Mouse (Mus musculus) heart, embryonic 12.5 days (tissue): ENCODE data around the gene Tanc2. TPM values are rescaled to one million over a fixed set of nuclear protein-coding genes. Genes with fewer than 3 reads are reported as not detected.

Experiments
- ATAC-seq: fragments of 200-750 bp; cut with Nextera tagmentation; 2 replicates; pipeline ENCODE4 v1.8.0; 2017; ENCODE audit warnings: moderate TSS enrichment, moderate library complexity; ENCODE audit not compliant: insufficient number of reproducible peaks, low FRiP score
- H3K27ac ChIP-seq: fragments of 300-500 bp; sonication (generic); 2 replicates; pipeline ENCODE4 v1.5.1; 2016; ENCODE audit warnings: mild to moderate bottlenecking, moderate library complexity; ENCODE audit not compliant: poor library complexity, severe bottlenecking
- H3K27me3 ChIP-seq: fragments of 300-500 bp; sonication (generic); replicated peaks from 2 replicates; pipeline ENCODE4 v1.6.1; 2016; ENCODE audit warnings: mild to moderate bottlenecking, moderate library complexity
- H3K36me3 ChIP-seq: fragments of 300-500 bp; sonication (generic); 2 replicates; pipeline ENCODE4 v1.6.1; 2016; ENCODE audit warnings: mild to moderate bottlenecking, moderate library complexity
- H3K4me1 ChIP-seq: fragments of 300-500 bp; sonication (generic); replicated peaks from 2 replicates; pipeline ENCODE4 v1.6.1; 2016; ENCODE audit warnings: mild to moderate bottlenecking
- H3K4me2 ChIP-seq: fragments of 300-500 bp; sonication (generic); 2 replicates; pipeline ENCODE4 v1.6.1; 2016; ENCODE audit warnings: mild to moderate bottlenecking, moderate library complexity
- H3K4me3 ChIP-seq: fragments of 300-500 bp; sonication (generic); 2 replicates; pipeline ENCODE4 v1.5.1; 2016; ENCODE audit warnings: mild to moderate bottlenecking
- H3K9ac ChIP-seq: fragments of 300-500 bp; sonication (generic); 2 replicates; pipeline ENCODE4 v1.6.1; 2016; ENCODE audit warnings: mild to moderate bottlenecking, moderate library complexity
- H3K9me3 ChIP-seq: fragments of 300-500 bp; sonication (generic); replicated peaks from 2 replicates; pipeline ENCODE4 v1.6.1; 2016; ENCODE audit warnings: mild to moderate bottlenecking, moderate library complexity
- WGBS: fragments of 180-500 bp; shearing (Covaris S2); methylation state at CpG from one replicate; pipeline ENCODE4 v1.1.7; 2016; 5-methylcytosine and 5-hydroxymethylcytosine counted together
- microRNA-seq: library from miRNA; unstranded; fragments of <30 nt; microRNA quantifications from one replicate; pipeline ENCODE4, GENCODE M21; 2017
- polyA plus RNA-seq: library from polyadenylated mRNA; unstranded; fragments of >200 nt; fragmentation: Nextera tagmentation; extraction: Ambion mirVana; gene quantifications from 2 replicates; pipeline ENCODE4 v1.2.1, GENCODE M21; 2016

Tanc2 gene
- polyA plus RNA-seq, 1 experiment from 2014 or later, result 24.4 TPM

- Histone ChIP-seq H3K9me3 (no peaks in the 10 kb centered on the region), H3K27me3 (peaks cover 77% of the 10 kb centered on the region), H3K27ac (no peak overlapping the region), H3K9ac (no peak overlapping the region), H3K4me2 (no peak overlapping the region), H3K4me1 (no peaks in the 10 kb centered on the region), H3K36me3 (no peaks in the 10 kb centered on the region), H3K4me3 (no peak overlapping the region)
- WGBS, result 64% methylated on average over 3 of the region's 3 CpGs
- ATAC-seq, result no peak
Measured at GRCm38 (mm10) chr11:105975050-105975449, 385.3 kb downstream of the Tanc2 start.

GRCm38 (mm10) chr11:105975636-105976035 lies 385.9 kb downstream of the Tanc2 start:
- no peaks in the 10 kb centered on the region for H3K9me3 ChIP-seq

GRCm38 (mm10) chr11:105978232-105978631 lies 388.4 kb downstream of the Tanc2 start:
- WGBS, result 76% methylated on average over 2 of the region's 2 CpGs

More at GRCm38 (mm10) chr11:105975636-105976035, 385.9 kb downstream of the Tanc2 start:
- Histone ChIP-seq H3K36me3 (no peaks in the 10 kb centered on the region), H3K4me1 (no peaks in the 10 kb centered on the region), H3K9ac (no peak overlapping the region), H3K27me3 (peaks cover 73% of the 10 kb centered on the region), H3K27ac (no peak overlapping the region), H3K4me2 (no peak overlapping the region), H3K4me3 (no peak overlapping the region)
- ATAC-seq, result no peak
- WGBS, result 80% methylated on average over 5 of the region's 5 CpGs

GRCm38 (mm10) chr11:105978634-105979033 lies 388.8 kb downstream of the Tanc2 start:
- H3K27ac ChIP-seq, result no peak overlapping the region
- H3K36me3 ChIP-seq, result no peaks in the 10 kb centered on the region
- H3K9ac ChIP-seq, result no peak overlapping the region
- H3K27me3 ChIP-seq, result peaks cover 53% of the 10 kb centered on the region
- no peak overlapping the region for H3K4me2 ChIP-seq
- H3K9me3 ChIP-seq, result no peaks in the 10 kb centered on the region
- H3K4me1 ChIP-seq, result no peaks in the 10 kb centered on the region
- H3K4me3 ChIP-seq, result no peak overlapping the region
- WGBS, result 63% methylated on average over 5 of the region's 5 CpGs
- ATAC-seq, result no peak

More at GRCm38 (mm10) chr11:105978232-105978631, 388.4 kb downstream of the Tanc2 start:
- Histone ChIP-seq H3K4me2 (no peak overlapping the region), H3K9me3 (no peaks in the 10 kb centered on the region), H3K4me3 (no peak overlapping the region), H3K9ac (no peak overlapping the region), H3K4me1 (no peaks in the 10 kb centered on the region), H3K27me3 (peaks cover 57% of the 10 kb centered on the region), H3K36me3 (no peaks in the 10 kb centered on the region), H3K27ac (no peak overlapping the region)
- ATAC-seq, result no peak

Small RNA genes within 50 kb of the gene (microRNA-seq; reads per million reads assigned to microRNA genes)
- gene Gm23990, result not detected

Other genes with a start within 250 kb of the Tanc2 start
- gene March10, start 133.3 kb upstream of the Tanc2 start, polyA plus RNA-seq, result 0.57 TPM in 1 of 2 replicates, not detected in the other